Mouse (Mus musculus) limb, embryonic 12.5 days (tissue): ENCODE measurements around the gene Cgref1. TPM values are rescaled to one million over a fixed set of nuclear protein-coding genes. Genes with fewer than 3 reads are reported as not detected.

Source experiments
- ATAC-seq: fragments of 200-750 bp; cut with Nextera tagmentation; 2 replicates; pipeline ENCODE4 v1.8.0; 2017; ENCODE audit warnings: low read depth, moderate TSS enrichment; ENCODE audit not compliant: insufficient number of reproducible peaks, insufficient read depth, low FRiP score, low TSS enrichment
- H3K27ac ChIP-seq: fragments of 300-500 bp; sonication (generic); 2 replicates; pipeline ENCODE4 v1.5.1; 2016; ENCODE audit warnings: mild to moderate bottlenecking, moderate library complexity
- H3K27me3 ChIP-seq: fragments of 300-500 bp; sonication (generic); 2 replicates; pipeline ENCODE4 v1.6.1; 2016; ENCODE audit warnings: mild to moderate bottlenecking, moderate library complexity
- H3K36me3 ChIP-seq: fragments of 300-500 bp; sonication (generic); 2 replicates; pipeline ENCODE4 v1.6.1; 2016; ENCODE audit warnings: mild to moderate bottlenecking, moderate library complexity
- H3K4me1 ChIP-seq: fragments of 300-500 bp; sonication (generic); replicated peaks from 2 replicates; pipeline ENCODE4 v1.6.1; 2016
- H3K4me2 ChIP-seq: fragments of 300-500 bp; sonication (generic); 2 replicates; pipeline ENCODE4 v1.6.1; 2016; ENCODE audit warnings: mild to moderate bottlenecking, moderate library complexity
- H3K4me3 ChIP-seq: fragments of 300-500 bp; sonication (generic); replicated peaks from 2 replicates; pipeline ENCODE4 v1.5.1; 2016; ENCODE audit warnings: mild to moderate bottlenecking
- H3K9ac ChIP-seq: fragments of 300-500 bp; sonication (generic); replicated peaks from 2 replicates; pipeline ENCODE4 v1.6.1; 2016; ENCODE audit warnings: mild to moderate bottlenecking, moderate library complexity
- H3K9me3 ChIP-seq: fragments of 300-500 bp; sonication (generic); 2 replicates; pipeline ENCODE4 v1.6.1; 2016; ENCODE audit warnings: mild to moderate bottlenecking, moderate library complexity
- WGBS: fragments of 180-500 bp; shearing (Covaris S2); methylation state at CpG from one replicate; pipeline ENCODE4 v1.1.7; 2016; 5-methylcytosine and 5-hydroxymethylcytosine counted together
- polyA plus RNA-seq: library from polyadenylated mRNA; unstranded; fragments of >200 nt; fragmentation: Nextera tagmentation; extraction: Ambion mirVana; gene quantifications from 2 replicates; pipeline ENCODE4 v1.2.1, GENCODE M21; 2016

Gene Cgref1
- polyA plus RNA-seq, 1 experiment from 2014 or later = 4.4 TPM

GRCm38 (mm10) chr5:30916841-30917240 lies 28.6 kb downstream of the Cgref1 start:
- no peak for ATAC-seq
- WGBS = 92% methylated on average over 9 of the region's 9 CpGs
- Histone ChIP-seq H3K27me3 (no peaks in the 10 kb centered on the region), H3K36me3 (peaks cover 47% of the 10 kb centered on the region), H3K4me1 (peaks cover 75% of the 10 kb centered on the region), H3K9ac (no peak overlapping the region), H3K27ac (no peak overlapping the region), H3K9me3 (no peaks in the 10 kb centered on the region), H3K4me2 (no peak overlapping the region), H3K4me3 (0 out of 2 replicates have a peak overlapping the region, but pooled peaks have one; percentile 1)

DNA sequence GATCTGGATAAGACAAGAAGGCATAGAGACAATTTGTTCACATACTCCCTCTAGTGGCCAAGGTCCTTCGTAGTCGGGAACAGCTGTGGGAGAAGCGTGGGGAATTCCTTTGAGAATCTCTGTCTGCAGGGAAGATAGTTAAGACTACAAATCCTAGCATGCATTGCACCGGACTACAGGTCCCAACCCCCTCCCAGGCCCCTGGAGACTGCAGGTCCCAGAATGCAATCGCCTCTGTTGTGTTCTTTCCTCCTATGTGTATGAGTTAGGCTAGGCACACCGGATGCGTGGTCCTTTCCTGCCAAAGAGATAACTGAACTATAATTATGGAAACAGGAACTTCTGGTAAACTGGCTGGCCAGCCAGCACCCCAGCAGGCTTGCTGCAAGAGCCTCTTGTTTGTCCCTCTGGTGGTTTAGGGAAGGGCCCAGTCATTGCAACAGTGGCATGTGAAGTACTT lies 29.4 kb downstream of the Cgref1 start:
- peak overlapping the region; percentile 79 for H3K9ac ChIP-seq
- peak overlapping the region; percentile 99; the same call in 1 of the 2 replicates for H3K27ac ChIP-seq
- peaks cover 45% of the 10 kb centered on the region for H3K36me3 ChIP-seq
- WGBS = 12% methylated on average over 7 of the region's 7 CpGs
- no peaks in the 10 kb centered on the region for H3K9me3 ChIP-seq
- no peak for ATAC-seq
- H3K4me2 ChIP-seq = peak overlapping the region; percentile 98
- H3K4me3 ChIP-seq = peak overlapping the region; percentile 59
- H3K4me1 ChIP-seq = peaks cover 79% of the 10 kb centered on the region
- H3K27me3 ChIP-seq = no peaks in the 10 kb centered on the region

DNA sequence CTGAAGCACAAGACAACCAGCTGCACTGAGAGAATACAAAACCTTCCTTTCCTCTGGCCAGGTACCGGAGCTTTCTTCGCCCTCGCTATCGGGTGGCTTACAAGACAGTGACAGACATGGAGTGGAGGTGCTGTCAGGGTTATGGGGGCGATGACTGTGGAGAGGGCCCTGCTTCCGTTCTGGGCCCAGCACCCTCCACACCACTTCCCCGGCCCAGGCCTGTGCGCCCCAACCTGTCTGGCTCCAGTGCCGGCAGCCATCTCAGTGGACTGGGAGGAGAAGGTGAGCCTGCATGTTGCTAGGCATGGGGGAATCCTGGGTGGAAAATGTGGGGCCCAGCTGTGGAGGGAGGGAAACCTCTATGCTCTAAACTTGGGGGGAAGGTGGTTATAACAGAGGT lies 29.9 kb downstream of the Cgref1 start:
- no peaks in the 10 kb centered on the region for H3K9me3 ChIP-seq
- peak overlapping the region; percentile 98 for H3K4me2 ChIP-seq
- peaks cover 39% of the 10 kb centered on the region for H3K36me3 ChIP-seq
- H3K27ac ChIP-seq = peak overlapping the region; percentile 99
- peaks cover 79% of the 10 kb centered on the region for H3K4me1 ChIP-seq
- ATAC-seq = no peak
- 51% methylated on average over 9 of the region's 9 CpGs for WGBS
- peak overlapping the region; percentile 59 for H3K4me3 ChIP-seq
- H3K9ac ChIP-seq = peak overlapping the region; percentile 79
- no peaks in the 10 kb centered on the region for H3K27me3 ChIP-seq

DNA sequence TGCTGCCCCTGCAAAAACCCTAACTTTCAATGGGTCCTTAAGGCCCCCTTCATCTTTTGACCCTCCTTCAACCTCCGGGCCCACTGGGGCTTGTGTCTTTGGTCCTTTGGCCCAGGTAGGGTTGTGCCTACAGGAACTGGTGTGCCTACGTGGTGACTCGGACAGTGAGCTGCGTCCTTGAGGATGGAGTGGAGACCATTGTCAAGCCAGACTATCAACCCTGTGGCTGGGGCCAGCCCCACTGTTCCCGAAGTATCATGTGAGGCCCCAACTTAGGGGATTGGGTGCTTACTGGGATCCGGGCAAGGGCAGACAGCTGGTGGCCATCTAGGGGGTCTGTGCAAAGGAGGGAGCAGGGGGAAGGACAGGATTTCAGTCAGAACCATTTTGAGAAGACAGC lies 30.5 kb downstream of the Cgref1 start:
- ATAC-seq = no peak
- H3K27me3 ChIP-seq = no peaks in the 10 kb centered on the region
- no peaks in the 10 kb centered on the region for H3K9me3 ChIP-seq
- peak overlapping the region; percentile 59 for H3K4me3 ChIP-seq
- H3K27ac ChIP-seq = peak overlapping the region; percentile 99
- H3K36me3 ChIP-seq = peaks cover 33% of the 10 kb centered on the region
- H3K4me2 ChIP-seq = peak overlapping the region; percentile 98
- WGBS = 44% methylated on average over 6 of the region's 6 CpGs
- peaks cover 77% of the 10 kb centered on the region for H3K4me1 ChIP-seq
- H3K9ac ChIP-seq = peak overlapping the region; percentile 79

GRCm38 (mm10) chr5:30914101-30914635 lies 31.2 kb downstream of the Cgref1 start:
- peak overlapping the region; percentile 98 for H3K4me2 ChIP-seq
- peaks cover 26% of the 10 kb centered on the region for H3K36me3 ChIP-seq
- no peaks in the 10 kb centered on the region for H3K9me3 ChIP-seq
- no peak for ATAC-seq
- 26% methylated on average over 7 of the region's 7 CpGs for WGBS
- H3K27me3 ChIP-seq = no peaks in the 10 kb centered on the region
- peak overlapping the region; percentile 99 for H3K27ac ChIP-seq
- H3K9ac ChIP-seq = peak overlapping the region; percentile 79
- H3K4me1 ChIP-seq = peaks cover 77% of the 10 kb centered on the region
- H3K4me3 ChIP-seq = peak overlapping the region; percentile 59

DNA sequence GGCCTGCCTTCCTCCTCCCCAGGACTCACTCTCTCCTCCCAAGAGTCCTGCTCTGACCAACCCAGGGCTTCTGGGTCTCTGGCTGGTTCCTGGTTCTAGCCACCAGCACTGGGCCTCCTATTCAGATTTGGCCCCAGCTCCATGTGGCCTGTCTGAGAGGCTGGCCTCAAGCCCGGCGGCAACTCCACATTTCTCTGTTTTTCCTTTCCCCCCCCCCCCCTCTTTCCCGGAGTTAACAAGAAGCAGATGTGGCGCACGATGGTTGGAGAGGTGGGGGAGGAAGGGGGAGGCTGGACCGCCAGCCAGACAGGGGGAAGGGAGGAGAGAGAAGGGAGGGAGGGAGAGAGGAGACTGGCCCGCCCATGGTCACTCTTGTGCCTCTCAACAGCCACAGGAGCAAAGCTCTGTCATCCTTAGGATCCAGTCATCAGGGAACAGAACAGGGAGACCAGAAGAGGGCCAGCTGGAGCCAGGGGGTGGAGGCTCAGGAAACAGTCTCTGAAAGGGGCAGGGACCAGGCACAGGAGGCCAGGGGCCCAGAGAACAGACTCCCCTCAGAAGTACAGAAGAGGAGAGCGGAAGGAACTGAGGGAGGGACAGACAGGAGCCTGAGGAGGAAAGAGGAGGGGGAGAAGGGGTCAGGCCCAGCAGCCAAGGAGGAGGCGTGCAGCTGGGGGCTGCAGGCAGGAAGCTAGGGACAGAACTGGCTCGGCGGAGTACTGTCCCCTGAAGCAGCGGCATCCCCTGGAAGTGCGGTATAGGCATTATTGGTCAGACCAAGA lies 32.1 kb downstream of the Cgref1 start, which contains the start of gene Emilin1:
Gene Emilin1 (plus strand): TSS at position 343 of the 782 bp plus-strand sequence.
- peak within 1 kb of the TSS; percentile 99 for H3K27ac ChIP-seq
- ATAC-seq = peak; percentile 82
- WGBS = 5% methylated on average over 11 of the region's 13 CpGs

DNA sequence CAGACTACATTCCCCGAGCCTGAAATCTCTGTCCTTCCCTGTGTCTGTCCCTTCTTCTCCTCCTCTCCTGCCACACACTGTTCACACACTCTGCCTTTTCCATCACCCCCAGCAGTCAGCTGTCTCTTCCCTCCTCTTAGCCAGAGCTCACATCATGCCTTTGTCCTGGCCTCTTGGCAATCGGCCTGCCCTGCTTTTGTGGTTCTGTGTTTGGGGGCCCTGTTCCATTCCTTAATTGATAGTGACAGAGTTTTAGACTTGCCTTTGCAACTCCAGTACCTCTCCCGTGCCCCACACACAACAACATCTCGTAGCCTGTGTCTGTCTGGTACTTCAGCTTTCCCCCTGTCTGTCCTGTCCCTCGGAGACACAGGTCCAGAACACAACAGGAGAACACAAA lies 33.2 kb downstream of the Cgref1 start:
- Histone ChIP-seq H3K9ac (no peak overlapping the region), H3K9me3 (no peaks in the 10 kb centered on the region), H3K4me2 (peak overlapping the region; percentile 98), H3K4me1 (peaks cover 78% of the 10 kb centered on the region), H3K36me3 (peaks cover 6% of the 10 kb centered on the region), H3K27me3 (no peaks in the 10 kb centered on the region), H3K4me3 (no peak overlapping the region), H3K27ac (peak overlapping the region; percentile 99)
- 60% methylated on average over 5 of the region's 5 CpGs for WGBS
- no peak for ATAC-seq

More for the DNA sequence above, 32.1 kb downstream of the Cgref1 start, which contains the start of gene Emilin1:
- Histone ChIP-seq H3K4me2 (peak within 1 kb of the TSS; percentile 98), H3K4me1 (peaks cover 79% of the 10 kb centered on the region), H3K4me3 (peak within 1 kb of the TSS; percentile 59), H3K9ac (peak within 1 kb of the TSS; percentile 79), H3K9me3 (no peaks in the 10 kb centered on the region), H3K36me3 (peaks cover 17% of the 10 kb centered on the region), H3K27me3 (no peaks in the 10 kb centered on the region)

GRCm38 (mm10) chr5:30910481-30910880 lies 34.9 kb downstream of the Cgref1 start:
- Histone ChIP-seq H3K9me3 (no peaks in the 10 kb centered on the region), H3K4me2 (peak overlapping the region; percentile 20; the same call in 1 of the 2 replicates), H3K36me3 (peaks cover 8% of the 10 kb centered on the region), H3K9ac (no peak overlapping the region), H3K4me1 (peaks cover 80% of the 10 kb centered on the region), H3K4me3 (no peak overlapping the region), H3K27me3 (no peaks in the 10 kb centered on the region), H3K27ac (peak overlapping the region; percentile 99)
- ATAC-seq = no peak

- peak overlapping the region; percentile 98 for H3K27ac ChIP-seq
- H3K4me3 ChIP-seq = no peak overlapping the region
- ATAC-seq = no peak
- peaks cover 14% of the 10 kb centered on the region for H3K36me3 ChIP-seq
- no peak overlapping the region for H3K4me2 ChIP-seq
- 81% methylated on average over 7 of the region's 7 CpGs for WGBS
- peaks cover 80% of the 10 kb centered on the region for H3K4me1 ChIP-seq
- no peaks in the 10 kb centered on the region for H3K9me3 ChIP-seq
- no peak overlapping the region for H3K9ac ChIP-seq
- no peaks in the 10 kb centered on the region for H3K27me3 ChIP-seq
Observed at GRCm38 (mm10) chr5:30909863-30910262, 35.5 kb downstream of the Cgref1 start.

DNA sequence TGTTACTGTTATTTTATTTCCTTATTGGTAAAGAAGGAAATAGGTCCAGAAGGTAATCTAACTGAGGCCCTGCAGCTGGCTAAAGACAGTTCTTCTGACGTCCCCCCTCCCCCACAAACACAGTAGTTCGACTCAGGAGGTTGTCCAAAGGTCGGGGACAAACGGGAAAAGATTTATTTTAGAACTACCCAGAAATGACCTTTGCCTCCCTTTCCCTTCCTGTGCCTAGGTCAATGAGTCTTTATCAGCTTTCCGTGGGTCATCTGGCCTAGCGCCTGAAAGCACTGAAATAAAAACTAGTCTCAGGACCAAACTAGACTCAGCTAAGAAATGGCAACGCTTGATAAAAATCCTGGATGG lies 36.1 kb downstream of the Cgref1 start:
- Histone ChIP-seq H3K4me1 (peaks cover 75% of the 10 kb centered on the region), H3K36me3 (peaks cover 20% of the 10 kb centered on the region), H3K4me2 (peak overlapping the region; percentile 1; the same call in 1 of the 2 replicates), H3K27me3 (no peaks in the 10 kb centered on the region), H3K4me3 (no peak overlapping the region), H3K27ac (peak overlapping the region; percentile 98), H3K9me3 (no peaks in the 10 kb centered on the region), H3K9ac (no peak overlapping the region)
- 20% methylated on average over 7 of the region's 7 CpGs for WGBS
- no peak for ATAC-seq

DNA sequence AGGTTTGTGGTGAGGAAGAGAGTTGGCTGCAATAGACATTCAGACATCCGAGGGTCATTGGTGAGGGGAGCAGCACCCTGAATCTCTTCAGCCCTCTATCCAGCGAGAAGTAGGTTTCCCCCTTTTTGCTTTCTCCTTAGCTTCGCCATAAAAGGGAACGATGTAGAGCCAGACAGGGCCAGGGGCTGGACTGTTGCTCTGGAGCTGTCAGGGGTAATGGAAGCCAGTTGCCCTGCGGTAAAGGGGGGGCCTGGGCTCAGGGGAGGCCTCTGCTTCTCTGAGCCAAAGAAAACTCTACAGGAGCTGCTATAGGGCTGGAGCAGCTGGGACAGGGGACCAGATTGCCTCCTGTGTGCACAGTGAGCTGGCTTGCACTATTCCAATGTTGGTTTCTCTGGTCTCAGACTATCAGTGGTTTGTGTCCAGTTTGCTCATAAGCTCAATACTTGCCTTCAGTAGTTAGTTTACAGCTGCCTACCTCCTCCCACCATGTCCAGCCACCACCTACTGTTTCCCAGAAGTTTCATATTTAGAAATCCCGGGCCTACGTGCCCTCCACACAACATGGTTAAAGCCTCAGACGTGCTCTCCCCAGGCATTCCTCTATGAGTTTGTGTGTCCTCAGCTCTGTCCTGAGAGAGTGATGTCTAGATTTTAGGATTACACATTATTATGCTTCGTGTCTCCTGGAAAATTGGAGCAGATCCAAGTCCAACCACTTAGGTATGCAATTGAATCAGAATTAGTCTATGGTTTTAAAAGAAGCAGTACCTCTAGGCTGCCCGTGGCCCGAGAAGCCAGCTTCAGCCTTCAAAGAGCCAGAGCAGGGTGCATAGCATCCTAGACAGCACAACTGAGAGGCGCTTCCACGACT lies 36.7 kb downstream of the Cgref1 start:
- peak overlapping the region; percentile 93 for H3K4me2 ChIP-seq
- peak; percentile 11; the same call in 1 of the 2 replicates for ATAC-seq
- H3K27ac ChIP-seq = peak overlapping the region; percentile 98
- no peaks in the 10 kb centered on the region for H3K9me3 ChIP-seq
- 19% methylated on average over 13 of the region's 13 CpGs for WGBS
- no peaks in the 10 kb centered on the region for H3K27me3 ChIP-seq
- peak overlapping the region; percentile 73 for H3K9ac ChIP-seq
- H3K36me3 ChIP-seq = peaks cover 26% of the 10 kb centered on the region
- H3K4me3 ChIP-seq = peak overlapping the region; percentile 71
- peaks cover 74% of the 10 kb centered on the region for H3K4me1 ChIP-seq
